Mouse (Mus musculus) left cerebral cortex, adult 2 months (tissue): ENCODE measurements at regions not wholly inside any gene's neighbourhood (a gene's known extent, or its start where the extent isn't known, plus 50 kb on each side); places are given as distances from the start of the nearest gene placed in this dataset.

ENCODE experiments used
- DNase-seq, 2 experiments: peaks; one replicate each; pipeline ENCODE4 v3.0.0; 2021 to 2022; ENCODE audit warnings: low spot score in 2 of 2, mixed read lengths in 1 of 2; ENCODE audit errors: extremely low spot score in 1 of 2
- H3K27ac ChIP-seq: fragments of 200-600 bp; 2 replicates; pipeline ENCODE4 v1.8.1; 2022
- H3K4me3 ChIP-seq: fragments of 200-600 bp; 2 replicates; pipeline ENCODE4 v1.8.1; 2022
- CTCF ChIP-seq: fragments of 200-600 bp; IDR thresholded peaks from 2 replicates; pipeline ENCODE4 v1.8.1; 2022; ENCODE audit warnings: antibody characterized with exemption, mild to moderate bottlenecking, moderate library complexity
- intact Hi-C: fragments of 180-260 bp; cut with DNase I; formaldehyde crosslinking; loops from one replicate; pipeline ENCODE4 v1.15.1; 2025

- H3K27ac ChIP-seq: no peak overlapping the region
- no peak overlapping the region for H3K4me3 ChIP-seq
- TF ChIP-seq CTCF: no peak
- intact Hi-C loops: no loop called here
- DNase-seq: no peak
Measured at GRCm38 (mm10) chr4:55207749-55208385, 142.0 kb upstream of the Rad23b start.

- Histone ChIP-seq H3K4me3 (no peak overlapping the region), H3K27ac (no peak overlapping the region)
- TF ChIP-seq CTCF: no peak
- intact Hi-C loops: no loop called here
- peak in 1 of 2 experiments; percentile 13 for DNase-seq
Measured at GRCm38 (mm10) chr4:55208386-55209345, 141.2 kb upstream of the Rad23b start.

GRCm38 (mm10) chr4:55215425-55216174 is 134.2 kb upstream of the Rad23b start:
- intact Hi-C loops: no loop called here
- Histone ChIP-seq H3K4me3 (no peak overlapping the region), H3K27ac (no peak overlapping the region)
- DNase-seq: no peak
- no peak for TF ChIP-seq CTCF

GRCm38 (mm10) chr4:55216175-55216545 is 133.7 kb upstream of the Rad23b start:
- DNase-seq: no peak
- H3K4me3 ChIP-seq: no peak overlapping the region
- no peak for TF ChIP-seq CTCF
- no peak overlapping the region for H3K27ac ChIP-seq
- intact Hi-C loops: no loop called here

GRCm38 (mm10) chr4:55225766-55226165 is 124.1 kb upstream of the Rad23b start:
- intact Hi-C loops: loop anchor here (10.0 kb wide), 1 partner anchor 131 kb away; no protein-coding TSS in a partner anchor
- Histone ChIP-seq H3K27ac (no peak overlapping the region), H3K4me3 (no peak overlapping the region)
- no peak for DNase-seq
- no peak for TF ChIP-seq CTCF

GRCm38 (mm10) chr4:55227394-55227793 is 122.4 kb upstream of the Rad23b start:
- peak in 1 of 2 experiments; percentile 19 for DNase-seq
- H3K27ac ChIP-seq: no peak overlapping the region
- TF ChIP-seq CTCF: peak; percentile 55
- intact Hi-C loops: loop anchor here (10.0 kb wide), 1 partner anchor 133 kb away; no protein-coding TSS in a partner anchor
- H3K4me3 ChIP-seq: no peak overlapping the region

- Histone ChIP-seq H3K27ac (no peak overlapping the region), H3K4me3 (no peak overlapping the region)
- TF ChIP-seq CTCF: peak; percentile 60
- no peak for DNase-seq
- intact Hi-C loops: no loop called here
Measured at GRCm38 (mm10) chr4:55231522-55231921, 118.3 kb upstream of the Rad23b start.

- TF ChIP-seq CTCF: no peak
- Histone ChIP-seq H3K4me3 (no peak overlapping the region), H3K27ac (no peak overlapping the region)
- DNase-seq: no peak
- intact Hi-C loops: no loop called here
Measured at GRCm38 (mm10) chr4:55237856-55238255, 112.0 kb upstream of the Rad23b start.

- peak; percentile 69 to 85 for DNase-seq
- Histone ChIP-seq H3K4me3 (no peak overlapping the region), H3K27ac (no peak overlapping the region)
- peak; percentile 97 for TF ChIP-seq CTCF
- intact Hi-C loops: loop anchor here (1.0 to 10.0 kb wide), 3 partner anchors 296 to 1356 kb away; partner anchors contain the start of gene Zfp462
Measured at GRCm38 (mm10) chr4:55240450-55240849, 109.4 kb upstream of the Rad23b start.

GRCm38 (mm10) chr4:55242331-55242730 is 107.5 kb upstream of the Rad23b start:
- H3K4me3 ChIP-seq: no peak overlapping the region
- intact Hi-C loops: loop anchor here (10.0 kb wide), 1 partner anchor 298 kb away; the partner anchor contains the start of gene Zfp462
- DNase-seq: no peak
- no peak overlapping the region for H3K27ac ChIP-seq
- no peak for TF ChIP-seq CTCF
